Mouse (Mus musculus): ENCODE measurements at regions not wholly inside any gene's neighbourhood (a gene's known extent, or its start where the extent isn't known, plus 50 kb on each side); places are given as distances from the start of the nearest gene placed in this dataset.

GRCm38 (mm10) chr8:125330638-125331037 lies 239.0 kb downstream of the Sipa1l2 start:
- Histone ChIP-seq H3K27me3 (ENCODE audit: control insufficient read depth, insufficient read depth, low read length) (no peaks in the 10 kb centered on the region), H3K36me3 (ENCODE audit: control insufficient read depth, insufficient read depth) (no peaks in the 10 kb centered on the region), H3K4me2 (ENCODE audit: low read depth, low read length) (0 out of 2 replicates have a peak overlapping the region, but pooled peaks have one; percentile 2), H3K4me1 (ENCODE audit: control insufficient read depth, insufficient read depth, low read length) (peaks cover 40% of the 10 kb centered on the region), H3K4me3 (ENCODE audit: low read length) (no peak overlapping the region), H3K9ac (ENCODE audit: low read length) (peak overlapping the region; percentile 44; the same call in 1 of the 2 replicates), H3K27ac (ENCODE audit: low read length) (peak overlapping the region; percentile 78), H3K9me3 (replicated peaks; ENCODE audit: control insufficient read depth, low read length) (no peaks in the 10 kb centered on the region)
- 46% methylated on average over 6 of the region's 6 CpGs for WGBS
- peak; percentile 76 for ATAC-seq (replicated peaks; ENCODE audit: extremely low read depth, insufficient read depth, low FRiP score)

- H3K4me3 ChIP-seq (ENCODE audit: low read length): no peak overlapping the region
- peak overlapping the region; percentile 85 for H3K27ac ChIP-seq (ENCODE audit: low read length)
- H3K9me3 ChIP-seq (replicated peaks; ENCODE audit: control insufficient read depth, low read length): no peaks in the 10 kb centered on the region
- H3K4me1 ChIP-seq (ENCODE audit: control insufficient read depth, insufficient read depth, low read length): peaks cover 44% of the 10 kb centered on the region
- H3K36me3 ChIP-seq (ENCODE audit: control insufficient read depth, insufficient read depth): no peaks in the 10 kb centered on the region
- H3K4me2 ChIP-seq (ENCODE audit: low read depth, low read length): peak overlapping the region; percentile 57; the same call in 1 of the 2 replicates
- ATAC-seq (replicated peaks; ENCODE audit: extremely low read depth, insufficient read depth, low FRiP score): no peak
- 63% methylated on average over 4 of the region's 4 CpGs for WGBS
- H3K9ac ChIP-seq (ENCODE audit: low read length): no peak overlapping the region
- H3K27me3 ChIP-seq (ENCODE audit: control insufficient read depth, insufficient read depth, low read length): no peaks in the 10 kb centered on the region
Measured at GRCm38 (mm10) chr8:125328650-125329049, 241.0 kb downstream of the Sipa1l2 start.

GRCm38 (mm10) chr8:125327551-125328262 lies 241.9 kb downstream of the Sipa1l2 start:
- peak overlapping the region; percentile 57 for H3K4me2 ChIP-seq (ENCODE audit: low read depth, low read length)
- H3K9ac ChIP-seq (ENCODE audit: low read length): peak overlapping the region; percentile 66
- H3K27me3 ChIP-seq (ENCODE audit: control insufficient read depth, insufficient read depth, low read length): no peaks in the 10 kb centered on the region
- H3K4me1 ChIP-seq (ENCODE audit: control insufficient read depth, insufficient read depth, low read length): peaks cover 44% of the 10 kb centered on the region
- peak overlapping the region; percentile 85 for H3K27ac ChIP-seq (ENCODE audit: low read length)
- peak overlapping the region; percentile 28 for H3K4me3 ChIP-seq (ENCODE audit: low read length)
- ATAC-seq (replicated peaks; ENCODE audit: extremely low read depth, insufficient read depth, low FRiP score): peak; percentile 35; the same call in 1 of the 2 replicates
- H3K36me3 ChIP-seq (ENCODE audit: control insufficient read depth, insufficient read depth): no peaks in the 10 kb centered on the region
- no peaks in the 10 kb centered on the region for H3K9me3 ChIP-seq (replicated peaks; ENCODE audit: control insufficient read depth, low read length)
- WGBS: 31% methylated on average over 13 of the region's 13 CpGs

- Histone ChIP-seq H3K9me3 (replicated peaks; ENCODE audit: control insufficient read depth, low read length) (no peaks in the 10 kb centered on the region), H3K9ac (ENCODE audit: low read length) (peak overlapping the region; percentile 44), H3K4me2 (ENCODE audit: low read depth, low read length) (peak overlapping the region; percentile 57; the same call in 1 of the 2 replicates), H3K4me3 (ENCODE audit: low read length) (no peak overlapping the region), H3K36me3 (ENCODE audit: control insufficient read depth, insufficient read depth) (no peaks in the 10 kb centered on the region), H3K27me3 (ENCODE audit: control insufficient read depth, insufficient read depth, low read length) (no peaks in the 10 kb centered on the region), H3K4me1 (ENCODE audit: control insufficient read depth, insufficient read depth, low read length) (peaks cover 44% of the 10 kb centered on the region), H3K27ac (ENCODE audit: low read length) (peak overlapping the region; percentile 85)
- 59% methylated on average over 6 of the region's 6 CpGs for WGBS
- no peak for ATAC-seq (replicated peaks; ENCODE audit: extremely low read depth, insufficient read depth, low FRiP score)
Measured at GRCm38 (mm10) chr8:125327006-125327405, 242.6 kb downstream of the Sipa1l2 start.

- Histone ChIP-seq H3K9ac (ENCODE audit: low read length) (no peak overlapping the region), H3K4me1 (ENCODE audit: control insufficient read depth, insufficient read depth, low read length) (peaks cover 38% of the 10 kb centered on the region), H3K4me3 (ENCODE audit: low read length) (no peak overlapping the region), H3K4me2 (ENCODE audit: low read depth, low read length) (no peak overlapping the region), H3K36me3 (ENCODE audit: control insufficient read depth, insufficient read depth) (no peaks in the 10 kb centered on the region), H3K9me3 (replicated peaks; ENCODE audit: control insufficient read depth, low read length) (no peaks in the 10 kb centered on the region), H3K27me3 (ENCODE audit: control insufficient read depth, insufficient read depth, low read length) (no peaks in the 10 kb centered on the region), H3K27ac (ENCODE audit: low read length) (no peak overlapping the region)
- WGBS: 95% methylated on average over 6 of the region's 6 CpGs
- no peak for ATAC-seq (replicated peaks; ENCODE audit: extremely low read depth, insufficient read depth, low FRiP score)
Measured at GRCm38 (mm10) chr8:125325736-125326135, 243.9 kb downstream of the Sipa1l2 start.

GRCm38 (mm10) chr8:125322561-125322960 lies 247.0 kb downstream of the Sipa1l2 start:
- ATAC-seq (replicated peaks; ENCODE audit: extremely low read depth, insufficient read depth, low FRiP score): no peak

GRCm38 (mm10) chr8:125317584-125317991 lies 252.0 kb downstream of the Sipa1l2 start:
- Histone ChIP-seq H3K4me3 (ENCODE audit: low read length) (no peak overlapping the region), H3K4me2 (ENCODE audit: low read depth, low read length) (no peak overlapping the region), H3K9ac (ENCODE audit: low read length) (no peak overlapping the region), H3K4me1 (ENCODE audit: control insufficient read depth, insufficient read depth, low read length) (peaks cover 15% of the 10 kb centered on the region), H3K27ac (ENCODE audit: low read length) (no peak overlapping the region), H3K9me3 (replicated peaks; ENCODE audit: control insufficient read depth, low read length) (no peaks in the 10 kb centered on the region), H3K27me3 (ENCODE audit: control insufficient read depth, insufficient read depth, low read length) (no peaks in the 10 kb centered on the region), H3K36me3 (ENCODE audit: control insufficient read depth, insufficient read depth) (no peaks in the 10 kb centered on the region)
- ATAC-seq (replicated peaks; ENCODE audit: extremely low read depth, insufficient read depth, low FRiP score): no peak
- WGBS: 91% methylated on average over 6 of the region's 6 CpGs

More at GRCm38 (mm10) chr8:125322561-125322960, 247.0 kb downstream of the Sipa1l2 start:
- no peaks in the 10 kb centered on the region for H3K27me3 ChIP-seq (ENCODE audit: control insufficient read depth, insufficient read depth, low read length)
- H3K9me3 ChIP-seq (replicated peaks; ENCODE audit: control insufficient read depth, low read length): no peaks in the 10 kb centered on the region
- no peak overlapping the region for H3K4me3 ChIP-seq (ENCODE audit: low read length)
- H3K36me3 ChIP-seq (ENCODE audit: control insufficient read depth, insufficient read depth): no peaks in the 10 kb centered on the region
- H3K9ac ChIP-seq (ENCODE audit: low read length): no peak overlapping the region
- H3K4me2 ChIP-seq (ENCODE audit: low read depth, low read length): no peak overlapping the region
- H3K4me1 ChIP-seq (ENCODE audit: control insufficient read depth, insufficient read depth, low read length): peaks cover 21% of the 10 kb centered on the region
- no peak overlapping the region for H3K27ac ChIP-seq (ENCODE audit: low read length)
- 75% methylated on average over 3 of the region's 3 CpGs for WGBS

- Histone ChIP-seq H3K4me1 (ENCODE audit: control insufficient read depth, insufficient read depth, low read length) (peaks cover 15% of the 10 kb centered on the region), H3K4me2 (ENCODE audit: low read depth, low read length) (no peak overlapping the region), H3K36me3 (ENCODE audit: control insufficient read depth, insufficient read depth) (no peaks in the 10 kb centered on the region), H3K27me3 (ENCODE audit: control insufficient read depth, insufficient read depth, low read length) (no peaks in the 10 kb centered on the region), H3K9ac (ENCODE audit: low read length) (no peak overlapping the region), H3K27ac (ENCODE audit: low read length) (no peak overlapping the region), H3K9me3 (replicated peaks; ENCODE audit: control insufficient read depth, low read length) (no peaks in the 10 kb centered on the region), H3K4me3 (ENCODE audit: low read length) (no peak overlapping the region)
- WGBS: 81% methylated on average over 4 of the region's 4 CpGs
- no peak for ATAC-seq (replicated peaks; ENCODE audit: extremely low read depth, insufficient read depth, low FRiP score)
Measured at GRCm38 (mm10) chr8:125315736-125316135, 253.9 kb downstream of the Sipa1l2 start.

GRCm38 (mm10) chr8:125314996-125315395 lies 254.6 kb downstream of the Sipa1l2 start:
- no peaks in the 10 kb centered on the region for H3K27me3 ChIP-seq (ENCODE audit: control insufficient read depth, insufficient read depth, low read length)
- H3K27ac ChIP-seq (ENCODE audit: low read length): no peak overlapping the region
- no peaks in the 10 kb centered on the region for H3K36me3 ChIP-seq (ENCODE audit: control insufficient read depth, insufficient read depth)
- no peak overlapping the region for H3K9ac ChIP-seq (ENCODE audit: low read length)
- ATAC-seq (replicated peaks; ENCODE audit: extremely low read depth, insufficient read depth, low FRiP score): no peak
- WGBS: 73% methylated on average over 6 of the region's 6 CpGs
- peaks cover 10% of the 10 kb centered on the region for H3K4me1 ChIP-seq (ENCODE audit: control insufficient read depth, insufficient read depth, low read length)
- H3K9me3 ChIP-seq (replicated peaks; ENCODE audit: control insufficient read depth, low read length): no peaks in the 10 kb centered on the region
- H3K4me3 ChIP-seq (ENCODE audit: low read length): no peak overlapping the region
- H3K4me2 ChIP-seq (ENCODE audit: low read depth, low read length): no peak overlapping the region
